Mouse (Mus musculus): ENCODE measurements around the gene Chaf1a.

Gene Chaf1a

DNA sequence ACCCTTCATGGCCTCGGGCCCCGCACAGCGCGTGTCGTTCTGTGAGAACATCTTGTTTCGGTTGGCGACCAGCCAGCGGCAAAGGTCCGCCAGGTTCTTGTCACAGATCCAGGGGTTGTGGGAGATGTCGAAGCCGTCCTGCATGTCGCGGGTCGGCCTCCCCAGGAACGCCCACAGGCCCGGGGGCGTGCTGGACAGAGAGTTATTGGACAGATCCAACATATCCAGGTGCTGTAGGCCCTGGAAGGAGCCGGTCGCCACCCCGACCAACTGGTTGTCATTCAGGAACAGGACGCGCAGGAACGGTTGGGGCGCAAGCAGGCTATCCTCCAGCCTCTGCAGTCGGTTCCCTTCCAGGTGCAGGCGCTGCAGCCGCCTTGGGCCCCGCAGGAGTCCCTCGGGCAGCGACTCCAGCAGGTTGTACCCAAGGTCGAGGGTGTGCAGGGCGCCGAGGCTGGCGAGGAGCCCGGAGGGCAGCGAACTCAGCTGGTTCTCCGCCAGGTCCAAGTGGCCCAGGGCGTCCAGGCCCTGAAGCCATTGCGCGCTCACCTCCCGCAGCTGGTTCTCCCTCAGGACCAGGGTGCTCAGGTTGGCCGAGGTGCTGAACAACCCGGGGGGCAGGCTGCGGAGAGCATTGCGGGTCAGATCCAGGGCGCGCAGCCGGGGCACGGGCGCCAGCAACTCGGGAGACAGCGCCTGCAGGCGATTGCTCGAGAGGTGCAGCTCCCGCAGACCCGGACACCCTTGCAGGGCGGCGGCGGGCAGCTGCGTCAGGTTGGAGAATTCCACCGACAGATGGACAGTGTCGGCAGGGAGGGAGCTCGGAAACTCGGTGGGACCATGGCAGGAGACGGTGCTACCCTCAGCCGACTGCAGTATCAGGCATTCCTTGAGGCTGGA, 80.0 kb downstream of the Chaf1a start:
- no peak for DNase-seq (ENCODE audit: low spot score)

DNA sequence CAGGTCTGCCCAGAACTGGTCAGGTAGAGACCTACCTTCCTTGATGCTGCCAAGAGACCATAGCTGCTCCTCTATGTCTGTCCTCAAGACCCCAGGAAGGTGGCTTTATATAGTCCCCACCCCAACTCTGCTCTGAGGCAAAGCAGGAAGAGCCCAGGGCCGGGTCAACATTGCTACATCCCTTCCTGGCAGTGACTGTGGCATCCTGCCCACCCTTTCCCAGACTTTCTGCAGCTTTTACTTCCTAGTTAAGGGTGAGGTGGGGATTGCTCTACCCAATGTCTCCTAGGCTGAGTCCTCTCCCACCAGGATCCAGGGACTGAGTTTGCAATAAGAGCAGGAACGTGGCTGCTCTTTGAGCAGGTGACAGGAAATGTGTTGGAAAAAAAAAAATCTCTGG, 81.6 kb downstream of the Chaf1a start, which contains the start of gene Lrg1:
TSS of gene Lrg1 (minus strand) at position 176 of the 400 bp plus-strand sequence.
- DNase-seq (ENCODE audit: low spot score) = no peak

Data from yolk sac, embryonic 10.5 days (tissue).